In genomic region chr11:95210185-95211030, GRCm38 (mm10) we compare ENCODE assay signal across 8 mouse cellular contexts. TPM values are rescaled to one million over a fixed set of nuclear protein-coding genes. Genes with fewer than 3 reads are reported as not detected.
DNase-seq lines count a peak whose midpoint lies in the region; ATAC-seq and TF ChIP-seq lines count a peak whose summit lies in the region.

No protein-coding gene starts in this region.

- no peak for TF ChIP-seq POLR2A in kidney, adult 2 months (IDR thresholded peaks at IDR 0.05; ENCODE audit: low read depth, low read length)

- peak overlapping the region; percentile 35 for H3K4me3 ChIP-seq in embryonic facial prominence, embryonic 15.5 days (replicated peaks)
- no peak overlapping the region for H3K4me3 ChIP-seq in kidney, adult 2 months (ENCODE audit: insufficient read depth, low read depth, low read length)
- H3K4me3 ChIP-seq in lung, embryonic 15.5 days, result peak overlapping the region; percentile 31
- H3K4me3 ChIP-seq in stomach, embryonic 15.5 days (replicated peaks), result peak overlapping the region; percentile 21

- peak; percentile 89 for ATAC-seq in embryonic facial prominence, embryonic 15.5 days (ENCODE audit: insufficient number of reproducible peaks, low FRiP score, low TSS enrichment, low read depth)
- peak; percentile 89 for ATAC-seq in lung, embryonic 15.5 days (ENCODE audit: borderline replicate concordance, extremely low read depth, low FRiP score, low TSS enrichment)
- ATAC-seq in stomach, embryonic 15.5 days (ENCODE audit: insufficient read depth, low FRiP score, low read depth), result peak; percentile 89
- ATAC-seq in erythroid progenitor cell, adult 5-6 weeks (replicated peaks; ENCODE audit: low FRiP score, poor library complexity, severe bottlenecking), result no peak

- 2% methylated on average over 22 of the region's 22 CpGs for WGBS in embryonic facial prominence, embryonic 15.5 days
- WGBS in kidney, adult 2 months, result 6% methylated on average over 22 of the region's 22 CpGs
- WGBS in lung, embryonic 15.5 days, result under 1% methylated on average over 22 of the region's 22 CpGs
- WGBS in stomach, embryonic 15.5 days, result 1% methylated on average over 20 of the region's 22 CpGs

- H3K27me3 ChIP-seq in embryonic facial prominence, embryonic 15.5 days, result no peaks in the 10 kb centered on the region
- H3K27me3 ChIP-seq in kidney, adult 2 months (replicated peaks; ENCODE audit: control insufficient read depth, insufficient read depth, low read length), result no peaks in the 10 kb centered on the region
- H3K27me3 ChIP-seq in lung, embryonic 15.5 days, result no peaks in the 10 kb centered on the region
- H3K27me3 ChIP-seq in stomach, embryonic 15.5 days (replicated peaks), result no peaks in the 10 kb centered on the region

- no peaks in the 10 kb centered on the region for H3K36me3 ChIP-seq in embryonic facial prominence, embryonic 15.5 days
- H3K36me3 ChIP-seq in kidney, adult 2 months (ENCODE audit: control insufficient read depth, insufficient read depth, low read length), result no peaks in the 10 kb centered on the region
- no peaks in the 10 kb centered on the region for H3K36me3 ChIP-seq in lung, embryonic 15.5 days
- no peaks in the 10 kb centered on the region for H3K36me3 ChIP-seq in stomach, embryonic 15.5 days

- no peak for TF ChIP-seq CTCF in kidney, adult 2 months (conservative IDR thresholded peaks at IDR 0.05; ENCODE audit: insufficient read depth, insufficient read length, low read depth, low read length)

- peaks cover 62% of the 10 kb centered on the region for H3K4me1 ChIP-seq in embryonic facial prominence, embryonic 15.5 days
- no peaks in the 10 kb centered on the region for H3K4me1 ChIP-seq in kidney, adult 2 months (ENCODE audit: control insufficient read depth, insufficient read depth, low read length)
- peaks cover 34% of the 10 kb centered on the region for H3K4me1 ChIP-seq in lung, embryonic 15.5 days
- peaks cover 27% of the 10 kb centered on the region for H3K4me1 ChIP-seq in stomach, embryonic 15.5 days

- no peak overlapping the region for H3K9ac ChIP-seq in embryonic facial prominence, embryonic 15.5 days
- H3K9ac ChIP-seq in lung, embryonic 15.5 days, result peak overlapping the region; percentile 24; the same call in 1 of the 2 replicates
- no peak overlapping the region for H3K9ac ChIP-seq in stomach, embryonic 15.5 days

- DNase-seq in left cerebral cortex, postnatal 4 days, result peak; percentile 39
- DNase-seq in left cerebral cortex, adult 11 months (ENCODE audit: low spot score), result no peak
- peak; percentile 42 for DNase-seq in kidney, adult 2 months
- DNase-seq in natural killer cell, adult 2 months (ENCODE audit: low spot score in 2 of 2), result no peak

- H3K9me3 ChIP-seq in embryonic facial prominence, embryonic 15.5 days (replicated peaks), result no peaks in the 10 kb centered on the region
- no peaks in the 10 kb centered on the region for H3K9me3 ChIP-seq in lung, embryonic 15.5 days
- H3K9me3 ChIP-seq in stomach, embryonic 15.5 days, result no peaks in the 10 kb centered on the region

- H3K4me2 ChIP-seq in embryonic facial prominence, embryonic 15.5 days (replicated peaks), result peak overlapping the region; percentile 59
- H3K4me2 ChIP-seq in lung, embryonic 15.5 days, result peak overlapping the region; percentile 73
- peak overlapping the region; percentile 50 for H3K4me2 ChIP-seq in stomach, embryonic 15.5 days

- H3K27ac ChIP-seq in embryonic facial prominence, embryonic 15.5 days (replicated peaks), result peak overlapping the region; percentile 77
- H3K27ac ChIP-seq in kidney, adult 2 months (ENCODE audit: insufficient read depth, low read depth, low read length), result no peak overlapping the region
- peak overlapping the region; percentile 77 for H3K27ac ChIP-seq in lung, embryonic 15.5 days
- no peak overlapping the region for H3K27ac ChIP-seq in stomach, embryonic 15.5 days

- intact Hi-C loops in left cerebral cortex, postnatal 4 days (cut with DNase I), result no loop called here

RNA-seq across cellular contexts. Expression of gene Tac4, which starts 50.9 kb away (rescaled TPM):
- total RNA-seq in left cerebral cortex, postnatal 4 days (2021), result not detected
- polyA plus RNA-seq in embryonic facial prominence, embryonic 15.5 days (2015; fragmentation: Nextera tagmentation; extraction: Ambion mirVana), result 0.13 and 0.21 TPM in 2 replicates
- polyA plus RNA-seq in kidney, adult 2 months (2012; rRNA removed), result 0.09 TPM in 1 of 2 replicates, not detected in the other
- 0.16 TPM in 1 of 2 replicates, not detected in the other for polyA plus RNA-seq in lung, embryonic 15.5 days (2015; fragmentation: Nextera tagmentation; extraction: Ambion mirVana)
- 0.10 and 0.14 TPM in 2 replicates for polyA plus RNA-seq in stomach, embryonic 15.5 days (2015; fragmentation: Nextera tagmentation; extraction: Ambion mirVana)
- not detected in 2 replicates for total RNA-seq in erythroid progenitor cell, adult 5-6 weeks (2015; ENCODE audit: low replicate concordance)
- total RNA-seq in erythroid progenitor cell, adult 5-6 weeks (2017; ENCODE audit: low replicate concordance), result not detected in 2 replicates

Comparison
In these comparisons a context has a peak if more than half of its experiments do, and no peak if none do; other contexts are left out.
1. DNase-seq: peak in left cerebral cortex, postnatal 4 days (single experiment) and kidney, adult 2 months (single experiment); none in left cerebral cortex, adult 11 months (single experiment) and natural killer cell, adult 2 months (0 of 2).
2. H3K27ac ChIP-seq: peak in embryonic facial prominence, embryonic 15.5 days (single experiment) and lung, embryonic 15.5 days (single experiment); none in kidney, adult 2 months (single experiment) and stomach, embryonic 15.5 days (single experiment).
3. Peak in every context shown above with its lines, with median percentiles within 50 percentile points of each other: H3K4me2 ChIP-seq.